Mouse (Mus musculus): Measurements from ENCODE around the gene Aqp9.

- TF ChIP-seq CTCF (IDR thresholded peaks at IDR 0.05; ENCODE audit: control insufficient read depth, insufficient read depth, low read length) (no peak), POLR2A (IDR thresholded peaks at IDR 0.05; ENCODE audit: borderline replicate concordance, control insufficient read depth, low read depth, low read length) (no peak)
Observed at GRCm38 (mm10) chr9:71174316-71174975, 6.0 kb upstream of the Aqp9 start.

Data from bone marrow, adult 2 months (tissue).